8 mouse cellular contexts compared by ENCODE assay signal in the genomic region with DNA sequence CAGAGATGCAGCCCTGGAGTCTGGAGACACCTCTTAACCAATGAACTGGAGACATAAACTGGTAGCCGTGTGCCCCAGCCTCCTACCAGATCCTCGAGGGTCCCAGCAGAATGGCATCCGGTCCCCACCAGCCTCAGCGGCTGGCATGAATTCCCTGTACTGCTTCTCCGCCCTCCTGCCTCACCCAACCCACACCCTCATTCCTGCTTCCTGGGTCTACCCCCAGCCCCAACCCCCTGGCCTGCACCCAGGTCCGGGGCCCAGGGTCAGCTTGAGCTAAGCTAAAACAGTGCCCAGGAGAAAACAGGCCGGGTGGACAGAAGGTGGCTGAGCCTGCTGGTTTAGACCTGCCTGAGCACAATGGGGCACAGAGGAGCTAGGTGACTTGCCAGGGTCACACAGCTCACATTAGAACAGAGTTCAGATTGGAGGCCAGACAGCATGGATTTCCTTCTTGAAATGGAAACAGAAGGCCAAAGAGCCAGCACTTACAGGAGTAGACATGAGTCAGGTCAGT. TPM values are rescaled to one million over a fixed set of nuclear protein-coding genes. Genes with fewer than 3 reads are reported as not detected.
DNase-seq lines count a peak whose midpoint lies in the region; ATAC-seq and TF ChIP-seq lines count a peak whose summit lies in the region.

No protein-coding gene starts in this region.

- TF ChIP-seq CTCF in layer of hippocampus, adult 2 months (conservative IDR thresholded peaks at IDR 0.05): no peak
- TF ChIP-seq CTCF in left cerebral cortex, adult 2 months (IDR thresholded peaks at IDR 0.05): no peak

- H3K4me2 ChIP-seq in forebrain, embryonic 11.5 days (ENCODE audit: low read depth, low read length, severe bottlenecking): no peak overlapping the region
- peak overlapping the region; percentile 37 for H3K4me2 ChIP-seq in neural tube, embryonic 13.5 days

- no peak for DNase-seq in layer of hippocampus, adult 2 months (ENCODE audit: low spot score in 2 of 2)
- DNase-seq in layer of hippocampus, postnatal 36 days: no peak
- DNase-seq in forebrain, embryonic 11.5 days (ENCODE audit: low spot score): no peak
- DNase-seq in kidney, postnatal 25 days: peak; percentile 25 to 67
- DNase-seq in frontal cortex, postnatal 14 days (ENCODE audit: low spot score in 2 of 2): no peak
- DNase-seq in embryo, embryonic 10.5 days (ENCODE audit: low spot score): no peak
- no peak for DNase-seq in left cerebral cortex, adult 2 months (ENCODE audit: extremely low spot score in 1 of 2, low spot score in 2 of 2)

- H3K4me3 ChIP-seq in layer of hippocampus, adult 2 months: no peak overlapping the region; the same call in 1 of the 2 replicates
- H3K4me3 ChIP-seq in forebrain, embryonic 11.5 days (ENCODE audit: low read depth, low read length): no peak overlapping the region
- no peak overlapping the region for H3K4me3 ChIP-seq in neural tube, embryonic 13.5 days
- no peak overlapping the region for H3K4me3 ChIP-seq in left cerebral cortex, adult 2 months

- 81% methylated on average over 7 of the region's 7 CpGs for WGBS in forebrain, embryonic 11.5 days
- 47% methylated on average over 7 of the region's 7 CpGs for WGBS in neural tube, embryonic 13.5 days

- ATAC-seq in forebrain, embryonic 11.5 days (replicated peaks; ENCODE audit: low FRiP score): no peak
- ATAC-seq in neural tube, embryonic 13.5 days (ENCODE audit: low read depth): peak; percentile 9; the same call in 1 of the 2 replicates

- no peaks in the 10 kb centered on the region for H3K36me3 ChIP-seq in forebrain, embryonic 11.5 days (ENCODE audit: control insufficient read depth, insufficient read depth, low read length)
- peaks cover 4% of the 10 kb centered on the region; the same call in 1 of the 2 replicates for H3K36me3 ChIP-seq in neural tube, embryonic 13.5 days

- intact Hi-C loops in left cerebral cortex, adult 2 months (cut with DNase I): no loop called here

- no peaks in the 10 kb centered on the region for H3K27me3 ChIP-seq in forebrain, embryonic 11.5 days (ENCODE audit: control insufficient read depth, insufficient read depth, low read length)
- H3K27me3 ChIP-seq in neural tube, embryonic 13.5 days: no peaks in the 10 kb centered on the region

- H3K27ac ChIP-seq in layer of hippocampus, adult 2 months: peak overlapping the region; percentile 79
- H3K27ac ChIP-seq in forebrain, embryonic 11.5 days (ENCODE audit: low read depth, low read length): peak overlapping the region; percentile 46
- peak overlapping the region; percentile 87 for H3K27ac ChIP-seq in neural tube, embryonic 13.5 days (replicated peaks)
- no peak overlapping the region for H3K27ac ChIP-seq in left cerebral cortex, adult 2 months

- H3K9ac ChIP-seq in forebrain, embryonic 11.5 days (ENCODE audit: low read length): no peak overlapping the region; the same call in 1 of the 2 replicates
- H3K9ac ChIP-seq in neural tube, embryonic 13.5 days: peak overlapping the region; percentile 2

- H3K9me3 ChIP-seq in forebrain, embryonic 11.5 days (ENCODE audit: control insufficient read depth, low read length): no peaks in the 10 kb centered on the region
- H3K9me3 ChIP-seq in neural tube, embryonic 13.5 days: no peaks in the 10 kb centered on the region

- H3K4me1 ChIP-seq in forebrain, embryonic 11.5 days (replicated peaks; ENCODE audit: control insufficient read depth, insufficient read depth, low read length): peaks cover 38% of the 10 kb centered on the region
- H3K4me1 ChIP-seq in neural tube, embryonic 13.5 days (replicated peaks): peaks cover 97% of the 10 kb centered on the region

RNA-seq across cellular contexts. Expression of gene Cotl1, which starts 8.2 kb away (rescaled TPM):
- total RNA-seq in layer of hippocampus, adult 2 months (2021): 100 to 1,000 TPM; 138 to 139 TPM
- 100 to 1,000 TPM; 129 to 137 TPM for total RNA-seq in layer of hippocampus, postnatal 36 days (2021)
- polyA plus RNA-seq in forebrain, embryonic 11.5 days (2014; fragmentation: Nextera tagmentation; extraction: Ambion mirVana): 167 and 251 TPM in 2 replicates
- polyA plus RNA-seq in neural tube, embryonic 13.5 days (2015; fragmentation: Nextera tagmentation; extraction: Ambion mirVana): 121 and 123 TPM in 2 replicates
- total RNA-seq in left cerebral cortex, adult 2 months (2021): 10 to 100 TPM; 60.1 to 61.4 TPM

RNA-seq across cellular contexts. Expression of gene Klhl36, which starts 29.9 kb away (rescaled TPM):
- total RNA-seq in layer of hippocampus, adult 2 months (2021): 1 to 10 TPM; 7.7 to 8.4 TPM
- total RNA-seq in layer of hippocampus, postnatal 36 days (2021): 1 to 10 TPM; 7.1 to 8.3 TPM
- polyA plus RNA-seq in forebrain, embryonic 11.5 days (2014; fragmentation: Nextera tagmentation; extraction: Ambion mirVana): 7.3 and 9.9 TPM in 2 replicates
- 12.3 and 12.4 TPM in 2 replicates for polyA plus RNA-seq in neural tube, embryonic 13.5 days (2015; fragmentation: Nextera tagmentation; extraction: Ambion mirVana)
- 1 to 10 TPM; 7.2 to 8.9 TPM for total RNA-seq in left cerebral cortex, adult 2 months (2021)

RNA-seq across cellular contexts. Expression of gene Tldc1, which starts 53.9 kb away (rescaled TPM):
- total RNA-seq in layer of hippocampus, adult 2 months (2021): 10 to 100 TPM; 15.2 to 15.5 TPM
- 10 to 100 TPM; 15.7 to 18.7 TPM for total RNA-seq in layer of hippocampus, postnatal 36 days (2021)
- 12.6 and 13.4 TPM in 2 replicates for polyA plus RNA-seq in forebrain, embryonic 11.5 days (2014; fragmentation: Nextera tagmentation; extraction: Ambion mirVana)
- 9.8 and 14.6 TPM in 2 replicates for polyA plus RNA-seq in neural tube, embryonic 13.5 days (2015; fragmentation: Nextera tagmentation; extraction: Ambion mirVana)
- total RNA-seq in left cerebral cortex, adult 2 months (2021): 10 to 100 TPM; 13.6 to 13.7 TPM

Comparison
In these comparisons a context has a peak if more than half of its experiments do, and no peak if none do; other contexts are left out.
1. DNase-seq: peak in kidney, postnatal 25 days (2 of 2); none in layer of hippocampus, adult 2 months (0 of 2), layer of hippocampus, postnatal 36 days (0 of 2), forebrain, embryonic 11.5 days (single experiment), frontal cortex, postnatal 14 days (0 of 2), embryo, embryonic 10.5 days (single experiment) and left cerebral cortex, adult 2 months (0 of 2).